Mouse (Mus musculus) ES-Bruce4 (cell line): ENCODE results near the gene Epn3. TPM values are rescaled to one million over a fixed set of nuclear protein-coding genes. Genes with fewer than 3 reads are reported as not detected.

ENCODE experiments used
- H3K27ac ChIP-seq: 2 replicates; pipeline ENCODE4 v1.5.1; 2012; ENCODE audit warnings: low read length, inconsistent platforms; ENCODE audit not compliant: insufficient read depth
- H3K27me3 ChIP-seq: 2 replicates; pipeline ENCODE4 v1.6.1; 2012; ENCODE audit warnings: mild to moderate bottlenecking, low read length, inconsistent platforms; ENCODE audit not compliant: control insufficient read depth, poor library complexity, insufficient read depth, severe bottlenecking
- H3K36me3 ChIP-seq: 2 replicates; pipeline ENCODE4 v1.6.1; 2012; ENCODE audit warnings: inconsistent platforms, mild to moderate bottlenecking, low read length, moderate library complexity; ENCODE audit not compliant: control insufficient read depth, poor library complexity, insufficient read depth, severe bottlenecking
- H3K4me1 ChIP-seq: one replicate; pipeline ENCODE4 v1.8.1; 2011; ENCODE audit warnings: low read length; ENCODE audit not compliant: control insufficient read depth, insufficient read depth
- H3K4me3 ChIP-seq: 2 replicates; pipeline ENCODE4 v1.5.1; 2011; ENCODE audit warnings: low read depth, mild to moderate bottlenecking, low read length
- H3K9ac ChIP-seq: 2 replicates; pipeline ENCODE4 v1.6.1; 2012; ENCODE audit warnings: low read depth, mild to moderate bottlenecking, inconsistent platforms; ENCODE audit not compliant: poor library complexity, severe bottlenecking
- H3K9me3 ChIP-seq: replicated peaks from 2 replicates; pipeline ENCODE4 v1.6.1; 2012; ENCODE audit warnings: mild to moderate bottlenecking, low read length, inconsistent platforms; ENCODE audit not compliant: control insufficient read depth, poor library complexity, insufficient read depth, severe bottlenecking
- CTCF ChIP-seq: IDR thresholded peaks from one replicate; pipeline ENCODE4 v1.8.1; 2011; ENCODE audit warnings: low read depth, low read length
- EP300 ChIP-seq: IDR thresholded peaks from 2 replicates; pipeline ENCODE4 v1.6.1; 2011; ENCODE audit warnings: low read depth, low read length; ENCODE audit not compliant: insufficient read depth
- POLR2A ChIP-seq: IDR thresholded peaks from one replicate; pipeline ENCODE4 v1.8.1; 2011; ENCODE audit warnings: low read length; ENCODE audit not compliant: insufficient read depth
- polyA plus RNA-seq: library from polyadenylated mRNA; stranded (reverse); fragments of >200 nt; gene quantifications from 2 replicates; pipeline ENCODE4 v1.2.4, GENCODE M21; 2011; ENCODE audit warnings: low read depth; ENCODE audit not compliant: missing spikeins, insufficient read depth, insufficient read length

Epn3 gene
- polyA plus RNA-seq, 1 experiment = 2.7 TPM

GRCm38 (mm10) chr11:94441752-94442151 is 58.0 kb downstream of the Epn3 start:
- H3K4me3 ChIP-seq = no peak overlapping the region
- no peaks in the 10 kb centered on the region for H3K4me1 ChIP-seq
- H3K27me3 ChIP-seq = no peaks in the 10 kb centered on the region
- no peak overlapping the region for H3K9ac ChIP-seq
- no peak for TF ChIP-seq POLR2A
- TF ChIP-seq EP300 = no peak
- no peak for TF ChIP-seq CTCF
- H3K9me3 ChIP-seq = no peaks in the 10 kb centered on the region
- H3K36me3 ChIP-seq = no peaks in the 10 kb centered on the region
- no peak overlapping the region for H3K27ac ChIP-seq

GRCm38 (mm10) chr11:94441122-94441521 is 58.7 kb downstream of the Epn3 start:
- no peak overlapping the region for H3K4me3 ChIP-seq
- H3K36me3 ChIP-seq = no peaks in the 10 kb centered on the region
- no peaks in the 10 kb centered on the region for H3K9me3 ChIP-seq
- H3K4me1 ChIP-seq = no peaks in the 10 kb centered on the region
- TF ChIP-seq CTCF (no peak), EP300 (no peak), POLR2A (no peak)
- no peaks in the 10 kb centered on the region for H3K27me3 ChIP-seq
- no peak overlapping the region for H3K9ac ChIP-seq
- no peak overlapping the region for H3K27ac ChIP-seq

GRCm38 (mm10) chr11:94440421-94440820 is 59.4 kb downstream of the Epn3 start:
- H3K27me3 ChIP-seq = no peaks in the 10 kb centered on the region
- no peaks in the 10 kb centered on the region for H3K36me3 ChIP-seq
- H3K4me3 ChIP-seq = no peak overlapping the region
- no peak overlapping the region for H3K27ac ChIP-seq
- H3K4me1 ChIP-seq = no peaks in the 10 kb centered on the region
- H3K9ac ChIP-seq = no peak overlapping the region
- H3K9me3 ChIP-seq = no peaks in the 10 kb centered on the region
- no peak for TF ChIP-seq EP300
- TF ChIP-seq CTCF = no peak
- no peak for TF ChIP-seq POLR2A

Other genes starting within 250 kb of the Epn3 start
- not detected in 2 replicates for gene Gm21885, start 218.1 kb downstream of the Epn3 start, polyA plus RNA-seq
- gene Luc7l3, start 178.0 kb downstream of the Epn3 start, polyA plus RNA-seq = 182 and 223 TPM in 2 replicates
- gene Ankrd40, start 172.0 kb downstream of the Epn3 start, polyA plus RNA-seq = 51.7 and 66.3 TPM in 2 replicates
- gene Abcc3, start 107.0 kb downstream of the Epn3 start, polyA plus RNA-seq = 0.24 and 1.2 TPM in 2 replicates
- 2.9 and 8.6 TPM in 2 replicates for gene Cacna1g, start 25.8 kb downstream of the Epn3 start, polyA plus RNA-seq
- gene Spata20, start 13.8 kb downstream of the Epn3 start, polyA plus RNA-seq = 1.4 TPM in 1 of 2 replicates, not detected in the other
- 1.2 and 1.3 TPM in 2 replicates for gene Mycbpap, start 21.8 kb upstream of the Epn3 start, polyA plus RNA-seq
- 3.1 and 3.2 TPM in 2 replicates for gene Rsad1, start 49.3 kb upstream of the Epn3 start, polyA plus RNA-seq
- gene Chad, start 65.1 kb upstream of the Epn3 start, polyA plus RNA-seq = not detected in 2 replicates
- 16.1 and 16.6 TPM in 2 replicates for gene Acsf2, start 101.9 kb upstream of the Epn3 start, polyA plus RNA-seq
- 163 and 171 TPM in 2 replicates for gene Lrrc59, start 129.8 kb upstream of the Epn3 start, polyA plus RNA-seq
- 48.1 and 49.0 TPM in 2 replicates for gene Mrpl27, start 153.8 kb upstream of the Epn3 start, polyA plus RNA-seq
- 31.8 and 33.3 TPM in 2 replicates for gene Eme1, start 154.0 kb upstream of the Epn3 start, polyA plus RNA-seq
- gene Xylt2, start 177.5 kb upstream of the Epn3 start, polyA plus RNA-seq = 16.8 and 20.1 TPM in 2 replicates
- not detected in 2 replicates for gene Gm11541, start 204.5 kb upstream of the Epn3 start, polyA plus RNA-seq
- 0.55 TPM in 1 of 2 replicates, not detected in the other for gene Cdc34b, start 241.8 kb upstream of the Epn3 start, polyA plus RNA-seq